Comparison of ENCODE assay signal across 8 mouse cellular contexts in the genomic region with DNA sequence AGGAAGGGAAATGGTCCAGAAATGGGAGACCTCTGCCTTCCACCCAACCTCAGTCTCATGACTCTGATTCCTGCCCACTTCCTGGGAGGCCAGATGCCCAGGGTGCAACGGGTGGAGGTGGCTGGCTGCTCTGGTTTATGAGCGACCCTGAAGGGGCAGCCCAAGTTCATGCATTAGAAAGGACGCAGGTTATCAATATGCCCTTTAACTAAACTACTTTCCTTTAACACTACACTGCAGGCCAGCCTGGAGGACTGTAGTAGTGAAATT. TPM values are rescaled to one million over a fixed set of nuclear protein-coding genes. Genes with fewer than 3 reads are reported as not detected.
DNase-seq lines count a peak whose midpoint lies in the region; ATAC-seq and TF ChIP-seq lines count a peak whose summit lies in the region.

No protein-coding gene starts in this region.

- H3K27me3 ChIP-seq in heart, embryonic 11.5 days (ENCODE audit: control insufficient read depth, insufficient read depth, low read length), result no peaks in the 10 kb centered on the region
- no peaks in the 10 kb centered on the region for H3K27me3 ChIP-seq in intestine, embryonic 14.5 days (replicated peaks; ENCODE audit: control insufficient read depth, insufficient read depth, low read length)
- H3K27me3 ChIP-seq in liver, postnatal 0 days (ENCODE audit: insufficient read depth, low read length), result no peaks in the 10 kb centered on the region

- peaks cover 9% of the 10 kb centered on the region; the same call in 1 of the 2 replicates for H3K36me3 ChIP-seq in heart, embryonic 11.5 days (ENCODE audit: control insufficient read depth, insufficient read depth, low read length)
- peaks cover 18% of the 10 kb centered on the region for H3K36me3 ChIP-seq in intestine, embryonic 14.5 days (ENCODE audit: control insufficient read depth, insufficient read depth, low read length)
- peaks cover 33% of the 10 kb centered on the region for H3K36me3 ChIP-seq in liver, postnatal 0 days (replicated peaks; ENCODE audit: insufficient read depth, low read length)

- TF ChIP-seq EP300 in liver, postnatal 0 days (IDR thresholded peaks at IDR 0.05; ENCODE audit: low read depth), result no peak

- peak overlapping the region; percentile 75 for H3K4me3 ChIP-seq in heart, embryonic 11.5 days (ENCODE audit: low read depth, low read length)
- H3K4me3 ChIP-seq in brown adipose tissue, adult 24 weeks (ENCODE audit: insufficient read depth, low read depth, low read length), result peak overlapping the region; percentile 96
- peak overlapping the region; percentile 75 for H3K4me3 ChIP-seq in intestine, embryonic 14.5 days (ENCODE audit: low read depth, low read length)
- H3K4me3 ChIP-seq in liver, postnatal 0 days (ENCODE audit: low read depth, low read length), result peak overlapping the region; percentile 95

- peaks cover 14% of the 10 kb centered on the region; the same call in 1 of the 2 replicates for H3K4me1 ChIP-seq in heart, embryonic 11.5 days (ENCODE audit: control insufficient read depth, insufficient read depth, low read length)
- H3K4me1 ChIP-seq in brown adipose tissue, adult 24 weeks (ENCODE audit: control insufficient read depth, insufficient read depth, insufficient read length, low read length), result peaks cover 12% of the 10 kb centered on the region
- H3K4me1 ChIP-seq in intestine, embryonic 14.5 days (replicated peaks; ENCODE audit: control insufficient read depth, insufficient read depth, low read length), result peaks cover 14% of the 10 kb centered on the region
- peaks cover 40% of the 10 kb centered on the region for H3K4me1 ChIP-seq in liver, postnatal 0 days (ENCODE audit: insufficient read depth)

- WGBS in heart, embryonic 11.5 days (ENCODE audit: insufficient replicate concordance), result 31% methylated on average over 3 of the region's 3 CpGs
- 35% methylated on average over 3 of the region's 3 CpGs for WGBS in intestine, embryonic 14.5 days
- WGBS in liver, postnatal 0 days (ENCODE audit: insufficient replicate concordance), result 31% methylated on average over 3 of the region's 3 CpGs

- intact Hi-C loops in heart, postnatal 10 days (cut with DNase I), result no loop called here

- no peak overlapping the region for H3K9ac ChIP-seq in heart, embryonic 11.5 days (ENCODE audit: low read depth, low read length)
- peak overlapping the region; percentile 68 for H3K9ac ChIP-seq in intestine, embryonic 14.5 days (ENCODE audit: low read length)
- H3K9ac ChIP-seq in liver, postnatal 0 days (replicated peaks), result peak overlapping the region; percentile 81

- no peak for TF ChIP-seq CTCF in liver, postnatal 0 days (IDR thresholded peaks at IDR 0.05; ENCODE audit: low read depth)

- ATAC-seq in heart, embryonic 11.5 days (replicated peaks; ENCODE audit: insufficient number of reproducible peaks, low FRiP score, low TSS enrichment), result no peak
- ATAC-seq in intestine, embryonic 14.5 days (replicated peaks; ENCODE audit: low FRiP score, low TSS enrichment, low read depth), result no peak
- no peak for ATAC-seq in liver, postnatal 0 days

- no peak overlapping the region for H3K27ac ChIP-seq in heart, embryonic 11.5 days (ENCODE audit: low read depth, low read length)
- H3K27ac ChIP-seq in brown adipose tissue, adult 24 weeks (replicated peaks; ENCODE audit: low read depth, low read length), result 0 out of 2 replicates have a peak overlapping the region, but pooled peaks have one; percentile 43
- H3K27ac ChIP-seq in intestine, embryonic 14.5 days (ENCODE audit: low read depth), result no peak overlapping the region
- peak overlapping the region; percentile 85 for H3K27ac ChIP-seq in liver, postnatal 0 days (ENCODE audit: low read depth)

- H3K9me3 ChIP-seq in heart, embryonic 11.5 days (replicated peaks; ENCODE audit: control insufficient read depth, low read length), result no peaks in the 10 kb centered on the region
- H3K9me3 ChIP-seq in intestine, embryonic 14.5 days (ENCODE audit: control insufficient read depth, low read length), result no peaks in the 10 kb centered on the region
- H3K9me3 ChIP-seq in liver, postnatal 0 days (ENCODE audit: low read length), result no peaks in the 10 kb centered on the region

- peak overlapping the region; percentile 83 for H3K4me2 ChIP-seq in heart, embryonic 11.5 days
- H3K4me2 ChIP-seq in intestine, embryonic 14.5 days (ENCODE audit: low read length), result peak overlapping the region; percentile 56
- peak overlapping the region; percentile 92 for H3K4me2 ChIP-seq in liver, postnatal 0 days (ENCODE audit: low read depth, low read length)

- DNase-seq in heart, postnatal 10 days, result no peak
- no peak for DNase-seq in intestine, embryonic 14.5 days (ENCODE audit: low spot score)
- no peak for DNase-seq in liver, postnatal 0 days
- no peak for DNase-seq in layer of hippocampus, postnatal 25 days (ENCODE audit: extremely low spot score in 1 of 2, low spot score in 1 of 2)
- no peak for DNase-seq in T-cell, adult 2 months (ENCODE audit: low spot score)
- DNase-seq in testis, postnatal 14 days (ENCODE audit: low spot score), result no peak

RNA-seq across cellular contexts. Expression of gene C2cd2l, which starts 1.3 kb away (rescaled TPM):
- polyA plus RNA-seq in heart, embryonic 11.5 days (2014; fragmentation: Nextera tagmentation; extraction: Ambion mirVana), result 4.7 and 7.1 TPM in 2 replicates
- 10 to 100 TPM; 14.2 to 17.6 TPM for total RNA-seq in heart, postnatal 10 days (2021)
- polyA plus RNA-seq in brown adipose tissue, adult 24 weeks (2012; ENCODE audit: insufficient read depth, insufficient read length, missing spikeins), result 9.7 and 11.8 TPM in 2 replicates
- polyA plus RNA-seq in intestine, embryonic 14.5 days (2014; fragmentation: Nextera tagmentation; extraction: Ambion mirVana), result 5.7 and 5.8 TPM in 2 replicates
- polyA plus RNA-seq in liver, postnatal 0 days (2015; fragmentation: Nextera tagmentation; extraction: Ambion mirVana), result 10.1 and 11.4 TPM in 2 replicates
- total RNA-seq in layer of hippocampus, postnatal 25 days (2021), result 100 to 1,000 TPM; 196 to 200 TPM

RNA-seq across cellular contexts. Expression of gene Dpagt1, which starts 7.1 kb away (rescaled TPM):
- polyA plus RNA-seq in heart, embryonic 11.5 days (2014; fragmentation: Nextera tagmentation; extraction: Ambion mirVana), result 40.2 and 46.3 TPM in 2 replicates
- 10 to 100 TPM; 21.1 to 25.2 TPM for total RNA-seq in heart, postnatal 10 days (2021)
- 14.6 and 17.9 TPM in 2 replicates for polyA plus RNA-seq in brown adipose tissue, adult 24 weeks (2012; ENCODE audit: insufficient read depth, insufficient read length, missing spikeins)
- 45.4 and 46.2 TPM in 2 replicates for polyA plus RNA-seq in intestine, embryonic 14.5 days (2014; fragmentation: Nextera tagmentation; extraction: Ambion mirVana)
- polyA plus RNA-seq in liver, postnatal 0 days (2015; fragmentation: Nextera tagmentation; extraction: Ambion mirVana), result 19.0 and 19.4 TPM in 2 replicates
- total RNA-seq in layer of hippocampus, postnatal 25 days (2021), result 10 to 100 TPM; 14.2 to 15.8 TPM

RNA-seq across cellular contexts. Expression of gene Hinfp, which starts 13.3 kb away (rescaled TPM):
- 15.3 and 15.9 TPM in 2 replicates for polyA plus RNA-seq in heart, embryonic 11.5 days (2014; fragmentation: Nextera tagmentation; extraction: Ambion mirVana)
- total RNA-seq in heart, postnatal 10 days (2021), result 10 to 100 TPM; 10.0 to 11.1 TPM
- 4.7 and 5.1 TPM in 2 replicates for polyA plus RNA-seq in brown adipose tissue, adult 24 weeks (2012; ENCODE audit: insufficient read depth, insufficient read length, missing spikeins)
- 18.5 and 22.9 TPM in 2 replicates for polyA plus RNA-seq in intestine, embryonic 14.5 days (2014; fragmentation: Nextera tagmentation; extraction: Ambion mirVana)
- 4.5 and 6.3 TPM in 2 replicates for polyA plus RNA-seq in liver, postnatal 0 days (2015; fragmentation: Nextera tagmentation; extraction: Ambion mirVana)
- 10 to 100 TPM; 28.1 to 31.2 TPM for total RNA-seq in layer of hippocampus, postnatal 25 days (2021)

RNA-seq across cellular contexts. Expression of gene H2afx, which starts 15.7 kb away (rescaled TPM):
- 199 and 232 TPM in 2 replicates for polyA plus RNA-seq in heart, embryonic 11.5 days (2014; fragmentation: Nextera tagmentation; extraction: Ambion mirVana)
- total RNA-seq in heart, postnatal 10 days (2021), result 10 to 100 TPM; 54.1 to 57.9 TPM
- 2.9 and 4.8 TPM in 2 replicates for polyA plus RNA-seq in brown adipose tissue, adult 24 weeks (2012; ENCODE audit: insufficient read depth, insufficient read length, missing spikeins)
- polyA plus RNA-seq in intestine, embryonic 14.5 days (2014; fragmentation: Nextera tagmentation; extraction: Ambion mirVana), result 302 and 311 TPM in 2 replicates
- 152 and 164 TPM in 2 replicates for polyA plus RNA-seq in liver, postnatal 0 days (2015; fragmentation: Nextera tagmentation; extraction: Ambion mirVana)
- 10 to 100 TPM; 50.6 to 58.4 TPM for total RNA-seq in layer of hippocampus, postnatal 25 days (2021)

RNA-seq across cellular contexts. Expression of gene Hmbs, which starts 25.3 kb away (rescaled TPM):
- 258 and 291 TPM in 2 replicates for polyA plus RNA-seq in heart, embryonic 11.5 days (2014; fragmentation: Nextera tagmentation; extraction: Ambion mirVana)
- 10 to 100 TPM; 54.2 to 55.2 TPM for total RNA-seq in heart, postnatal 10 days (2021)
- polyA plus RNA-seq in brown adipose tissue, adult 24 weeks (2012; ENCODE audit: insufficient read depth, insufficient read length, missing spikeins), result 58.0 and 61.8 TPM in 2 replicates
- polyA plus RNA-seq in intestine, embryonic 14.5 days (2014; fragmentation: Nextera tagmentation; extraction: Ambion mirVana), result 122 and 128 TPM in 2 replicates
- polyA plus RNA-seq in liver, postnatal 0 days (2015; fragmentation: Nextera tagmentation; extraction: Ambion mirVana), result 517 and 539 TPM in 2 replicates
- total RNA-seq in layer of hippocampus, postnatal 25 days (2021), result 10 to 100 TPM; 17.9 to 23.6 TPM

Comparison
In these comparisons a context has a peak if more than half of its experiments do, and no peak if none do; other contexts are left out.
1. H3K27ac ChIP-seq: peak in brown adipose tissue, adult 24 weeks (single experiment) and liver, postnatal 0 days (single experiment); none in heart, embryonic 11.5 days (single experiment) and intestine, embryonic 14.5 days (single experiment).
2. Peak in every context shown above with its lines, with median percentiles within 50 percentile points of each other: H3K4me2 ChIP-seq and H3K4me3 ChIP-seq.